Mouse (Mus musculus) adrenal gland, adult 8-10 months (tissue): ENCODE measurements around the gene Tbc1d16. TPM values are rescaled to one million over a fixed set of nuclear protein-coding genes. Genes with fewer than 3 reads are reported as not detected.
"Not testable (repeated sequence)": the region's sequence is repeated elsewhere in the genome, so short reads cannot be mapped to it uniquely, and the experiment has no call there.

Source experiments
- DNase-seq: peaks from one replicate; pipeline ENCODE4 v3.0.0; 2022
- microRNA-seq, 2 experiments: library from miRNA; unstranded; fragments of <30 nt; microRNA quantifications; one replicate each; pipeline ENCODE4 v1.2.0; 2022
- total RNA-seq, 4 experiments: library from RNA; stranded (reverse); gene quantifications; 2 replicates each; pipeline ENCODE4 v1.2.4; 2022

The Tbc1d16 gene
- total RNA-seq, 4 experiments from 2014 or later = 17.1 to 26.4 (median 22.0) TPM

DNA sequence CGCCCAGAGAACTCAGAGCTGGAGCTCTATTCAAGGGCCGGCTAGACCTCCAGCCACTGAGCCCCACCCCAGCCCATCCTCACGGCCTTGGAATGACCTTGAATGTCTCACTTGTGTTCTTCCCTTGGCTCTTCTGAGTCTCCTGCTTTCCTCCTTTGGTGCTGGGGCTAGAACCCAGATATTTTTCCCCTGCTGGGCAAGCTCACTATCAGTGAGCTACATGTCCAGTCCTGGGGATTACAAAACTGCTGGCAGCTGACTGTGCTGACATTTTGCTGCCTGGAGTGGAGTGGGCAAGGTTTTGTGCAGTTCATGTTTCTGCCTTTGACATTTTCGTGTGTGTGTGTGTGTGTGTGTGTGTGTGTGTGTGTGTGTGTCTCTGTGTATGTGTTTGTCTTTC lies 111.3 kb downstream of the Tbc1d16 start:
- no peak for DNase-seq

DNA sequence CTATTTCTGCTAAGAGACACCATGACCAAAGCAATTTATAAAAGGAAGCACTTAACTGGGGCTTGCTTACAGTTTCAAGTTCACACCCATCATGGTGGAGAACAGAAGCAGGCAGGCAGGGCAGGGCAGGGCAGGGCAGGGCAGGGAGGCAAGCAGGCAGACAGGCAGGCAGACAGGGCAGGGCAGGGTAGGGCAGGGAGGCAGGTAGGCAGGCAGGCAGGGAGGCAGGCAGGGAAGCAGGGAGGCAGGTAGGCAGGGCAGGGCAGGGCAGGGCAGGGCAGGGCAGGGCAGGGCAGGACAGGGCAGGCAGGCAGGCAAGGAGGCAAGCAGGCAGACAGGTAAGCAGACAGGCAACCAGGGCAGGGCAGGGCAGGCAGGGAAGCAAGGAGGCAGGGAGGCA lies 115.6 kb downstream of the Tbc1d16 start:
- no peak for DNase-seq

DNA sequence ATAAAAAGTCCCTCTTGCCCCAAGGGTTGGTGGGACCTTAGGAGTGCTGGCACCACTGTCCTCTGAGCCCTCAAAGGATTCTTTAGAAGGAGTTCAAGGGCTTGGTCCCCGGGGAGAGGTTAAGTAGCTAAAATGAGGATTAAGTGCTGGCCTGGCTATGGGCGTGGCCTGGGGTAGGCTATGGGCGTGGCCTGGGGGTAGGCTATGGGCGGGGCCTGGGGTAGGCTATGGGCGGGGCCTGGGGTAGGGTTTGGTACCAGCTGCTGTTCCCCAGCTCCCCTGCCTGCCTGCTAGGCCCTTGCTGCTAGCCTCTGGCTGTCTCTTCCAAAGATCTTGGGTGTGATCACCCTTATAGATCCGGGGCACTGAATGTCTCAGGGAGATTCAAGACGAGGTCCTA lies 117.0 kb downstream of the Tbc1d16 start:
- no peak for DNase-seq

DNA sequence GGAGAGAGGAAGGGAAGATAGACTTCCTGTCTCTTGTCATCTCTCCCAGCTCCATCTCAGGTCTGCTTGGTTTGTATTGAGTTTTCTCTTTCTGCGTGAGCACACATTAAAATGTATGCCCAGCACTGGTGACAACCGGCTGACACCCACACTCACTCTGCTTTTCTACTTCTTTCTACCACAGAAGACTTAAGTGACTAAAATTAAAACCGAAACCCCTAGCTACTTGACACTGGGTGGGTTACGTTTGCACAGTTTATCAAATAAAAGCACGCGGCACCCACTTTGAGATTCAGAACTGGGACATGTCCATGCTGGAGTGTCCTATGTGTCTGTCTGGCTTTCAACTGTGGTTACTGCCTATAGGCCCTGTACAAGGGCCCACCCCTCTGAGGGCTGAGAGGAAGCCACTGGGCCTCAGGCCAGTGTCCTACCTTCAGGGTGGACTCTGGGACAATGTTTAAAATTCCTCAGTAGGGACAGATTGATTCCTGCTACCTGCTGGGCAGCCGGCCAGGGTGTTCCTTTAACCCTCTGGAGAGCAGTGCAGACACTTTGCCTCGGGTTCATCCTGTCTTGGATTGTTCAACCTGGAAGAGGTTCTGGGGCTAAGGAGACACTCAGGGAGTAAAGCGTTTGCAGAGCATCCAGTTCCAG lies 118.8 kb downstream of the Tbc1d16 start:
- DNase-seq = no peak

DNA sequence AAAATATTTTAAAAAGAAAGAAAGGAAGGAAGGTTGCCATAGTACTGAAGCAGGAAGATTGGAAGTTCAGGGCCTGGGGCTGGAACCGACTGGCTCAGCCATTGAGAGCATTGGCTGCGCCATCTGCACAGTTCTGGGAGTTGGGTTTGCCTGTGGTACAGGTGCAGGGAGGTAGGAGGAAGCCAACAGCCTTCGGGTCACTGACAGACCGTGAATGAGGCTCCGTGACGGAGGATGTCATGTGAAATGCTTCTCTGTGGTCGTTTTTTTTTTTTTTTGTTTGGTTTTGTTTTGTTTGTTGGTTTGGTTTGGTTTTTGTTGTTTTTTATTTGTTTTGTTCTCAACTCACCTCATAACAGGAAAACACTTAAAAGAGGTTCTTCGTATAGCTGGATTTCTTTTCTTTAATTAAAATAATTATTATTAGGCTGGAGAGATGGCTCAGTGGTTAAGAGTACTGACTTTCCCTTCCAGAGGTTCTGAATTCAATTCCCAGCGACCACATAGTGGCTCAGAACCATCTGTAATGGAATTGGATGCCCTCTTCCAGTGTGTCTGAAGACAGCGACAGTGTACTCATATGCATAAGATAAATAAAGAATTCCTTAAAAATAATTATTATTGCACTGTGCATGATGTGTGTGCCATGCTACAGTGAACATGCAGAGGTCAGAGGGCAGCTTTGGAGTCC lies 119.6 kb downstream of the Tbc1d16 start:
- DNase-seq = no peak

DNA sequence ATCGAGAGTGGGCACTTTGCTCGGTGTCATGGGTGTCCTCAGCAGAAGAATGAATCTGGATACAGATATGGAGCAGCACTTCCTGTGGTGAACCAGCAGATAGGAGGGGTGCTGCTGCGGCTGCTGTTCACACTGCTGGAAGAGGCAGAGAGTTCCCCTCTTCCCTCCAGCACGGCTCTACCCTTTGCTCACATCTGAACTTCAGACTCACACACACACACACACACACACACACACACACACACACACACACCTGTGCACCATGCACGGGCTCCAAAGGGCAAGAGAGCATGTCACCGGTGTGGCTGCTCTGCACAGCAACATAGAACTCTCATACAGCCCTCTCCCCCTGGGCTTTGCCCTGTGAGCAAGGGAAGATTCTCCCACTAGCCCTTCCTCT lies 122.0 kb downstream of the Tbc1d16 start:
- DNase-seq = no peak

GRCm38 (mm10) chr11:119105748-119106147 lies 122.6 kb downstream of the Tbc1d16 start:
- no peak for DNase-seq

GRCm38 (mm10) chr11:119105071-119105609 lies 123.2 kb downstream of the Tbc1d16 start:
- DNase-seq = no peak

DNA sequence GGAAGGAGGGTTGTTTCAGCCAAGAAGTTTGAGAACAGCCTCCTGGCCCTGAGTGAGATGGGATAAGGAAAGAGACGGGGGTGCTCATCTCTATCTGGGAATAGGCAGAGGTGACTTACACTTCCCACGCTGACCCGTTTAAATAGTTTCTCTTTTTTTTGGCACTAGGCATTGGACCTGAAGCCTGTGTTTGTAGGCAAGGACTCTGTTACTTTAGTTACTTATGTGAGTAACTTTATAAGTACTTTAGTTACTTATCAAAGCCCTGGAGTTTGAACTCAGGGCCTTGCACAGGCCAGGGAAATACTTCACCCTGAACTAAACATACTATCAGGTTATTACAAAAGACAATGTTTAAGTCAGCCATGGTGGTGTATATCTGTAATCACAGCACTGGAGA lies 124.3 kb downstream of the Tbc1d16 start:
- DNase-seq = no peak

- not testable (repeated sequence) for DNase-seq
These were observed 127.9 kb downstream of the Tbc1d16 start for GRCm38 (mm10) chr11:119100355-119100754.

DNA sequence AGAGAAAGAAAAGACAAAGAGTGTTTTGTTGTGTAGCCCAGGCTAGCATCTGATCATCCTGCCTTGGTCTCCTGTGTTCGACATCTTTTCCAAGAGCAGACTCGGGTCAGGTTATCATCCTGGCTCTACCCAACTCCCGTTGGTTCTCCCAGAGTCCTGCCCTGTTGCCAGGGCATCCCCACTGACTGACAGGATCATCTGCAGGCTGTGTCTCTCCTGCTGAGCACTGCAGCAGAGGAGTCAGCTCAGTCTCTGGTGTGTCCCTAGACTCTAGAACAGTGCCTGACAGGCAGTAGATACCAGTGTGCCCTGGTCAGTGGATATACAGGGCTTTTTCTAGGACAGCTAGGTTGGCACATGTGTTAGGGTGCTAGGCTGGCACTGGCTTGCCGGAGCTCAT lies 130.1 kb downstream of the Tbc1d16 start:
- no peak for DNase-seq

DNA sequence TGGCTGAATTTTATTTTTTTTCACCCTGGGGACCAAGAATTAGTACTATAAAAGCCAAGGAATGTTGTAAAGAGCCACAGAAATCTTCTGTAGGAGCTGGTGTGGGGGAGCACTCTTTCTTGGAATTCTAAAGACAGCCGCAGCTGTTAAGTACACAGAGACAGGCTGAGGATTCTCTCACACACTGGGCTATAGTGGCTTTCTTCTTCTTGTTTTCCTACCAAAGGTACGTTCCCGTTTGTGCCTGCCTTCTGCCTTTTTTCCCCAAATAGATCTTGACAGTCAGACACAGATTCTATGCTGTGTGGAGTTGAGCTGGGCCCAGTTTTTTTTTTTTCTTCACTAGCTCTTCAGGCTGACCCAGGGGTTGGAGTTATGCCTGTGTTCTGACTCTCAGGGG lies 132.9 kb downstream of the Tbc1d16 start:
- no peak for DNase-seq

DNA sequence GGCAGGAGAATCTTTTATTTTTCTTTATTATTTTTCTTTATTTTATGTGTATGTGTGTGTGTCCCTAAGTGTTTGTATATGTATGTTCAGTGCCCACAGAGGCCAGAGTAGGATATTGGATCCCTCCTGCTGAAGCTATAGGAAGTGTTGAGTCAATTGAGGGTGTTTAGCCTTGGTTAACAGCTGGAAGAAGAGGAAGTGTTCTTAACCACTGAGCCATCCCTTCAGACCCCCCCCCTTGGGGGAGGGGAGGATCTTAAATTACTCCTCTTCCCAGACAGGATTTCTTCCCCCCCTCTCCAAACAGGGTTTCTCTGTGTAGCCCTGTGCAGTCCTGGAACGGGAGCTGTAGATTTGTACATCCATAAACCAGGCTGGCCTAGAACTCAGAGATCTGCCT lies 135.0 kb downstream of the Tbc1d16 start:
- DNase-seq = no peak

Small RNA genes within 50 kb of the gene (microRNA-seq; reads per million reads assigned to microRNA genes)
- gene Mir6934 = 2.5 to 2.8 reads per million in 2 experiments

Other genes with a start within 250 kb of the Tbc1d16 start
- not detected for gene Enpp7, start 240.3 kb downstream of the Tbc1d16 start, total RNA-seq
- gene Cbx2, start 205.5 kb downstream of the Tbc1d16 start, total RNA-seq = 1 to 10 TPM; 4.6 to 8.1 (median 5.6) TPM
- 10 to 100 TPM; 15.3 to 24.0 (median 16.5) TPM for gene Cbx8, start 187.5 kb downstream of the Tbc1d16 start, total RNA-seq
- gene Cbx4, start 142.3 kb downstream of the Tbc1d16 start, total RNA-seq = 100 to 1,000 TPM in 1 of 4 experiments, 10 to 100 TPM in 3; 70.8 to 227 (median 87.4) TPM
- gene Ccdc40, start 73 bp upstream of the Tbc1d16 start, total RNA-seq = 1 to 10 TPM in 2 of 4 experiments, under 1 TPM in 2; 0.73 to 1.9 (median 1.3) TPM
- 100 to 1,000 TPM; 128 to 162 (median 139) TPM for gene Gaa, start 39.4 kb upstream of the Tbc1d16 start, total RNA-seq
- 100 to 1,000 TPM; 130 to 147 (median 132) TPM for gene Eif4a3, start 71.6 kb upstream of the Tbc1d16 start, total RNA-seq
- gene Card14, start 79.3 kb upstream of the Tbc1d16 start, total RNA-seq = 1 to 10 TPM in 1 of 4 experiments, under 1 TPM in 3; 0.12 to 1.1 (median 0.75) TPM
- gene Sgsh, start 127.0 kb upstream of the Tbc1d16 start, total RNA-seq = 10 to 100 TPM; 21.9 to 28.3 (median 24.9) TPM
- gene Slc26a11, start 127.1 kb upstream of the Tbc1d16 start, total RNA-seq = 10 to 100 TPM in 2 of 4 experiments, 1 to 10 TPM in 2; 9.0 to 10.2 (median 9.9) TPM
- 10 to 100 TPM; 28.2 to 41.6 (median 36.2) TPM for gene Rnf213, start 164.6 kb upstream of the Tbc1d16 start, total RNA-seq